In the genomic region with DNA sequence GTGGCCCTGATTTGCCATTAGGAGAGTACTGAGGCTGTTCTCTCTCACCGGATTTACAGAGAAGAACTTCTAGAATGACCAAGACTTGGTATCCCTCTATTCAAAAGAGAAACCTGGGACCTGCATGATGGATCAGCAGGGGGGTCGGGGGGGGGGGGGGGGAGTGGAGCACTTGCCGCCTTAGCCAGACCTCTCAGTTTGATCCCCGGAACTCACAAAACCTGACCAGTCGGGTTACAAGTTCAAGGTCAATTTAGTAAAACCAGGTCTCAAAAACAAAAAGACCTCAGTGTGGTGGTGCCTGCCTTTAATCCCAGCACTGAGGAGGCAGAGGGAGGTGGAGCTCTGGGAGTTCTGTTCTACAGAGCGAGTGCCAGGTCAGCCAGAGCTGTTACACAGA, we compare ENCODE assay signal across 20 mouse cellular contexts. TPM values are rescaled to one million over a fixed set of nuclear protein-coding genes. Genes with fewer than 3 reads are reported as not detected.
"Had no signal": no experiment of that assay in that cellular context is flagged by ENCODE, and none has a peak within 500 bp of the region (broad histone marks: within the 10 kb centered on the region; RNA-seq: fewer than 3 reads in every experiment).

No protein-coding gene starts in this region.

- DNase-seq: liver, postnatal 0 days; lung, adult 2 months; lung, postnatal 14 days; lung, postnatal 36 days; right cerebral cortex, postnatal 14 days; right cerebral cortex, postnatal 4 days; spleen, adult 18-20 months; thymus, adult 2 months; thymus, postnatal 25 days had no signal

- H3K9me3 ChIP-seq: liver, embryonic 15.5 days; lung, embryonic 15.5 days; megakaryocyte, embryonic 14.5 days; midbrain, embryonic 13.5 days; midbrain, embryonic 15.5 days; neural tube, embryonic 12.5 days; stomach, embryonic 15.5 days had no signal

- H3K4me1 ChIP-seq: liver, embryonic 15.5 days; lung, embryonic 15.5 days; midbrain, embryonic 13.5 days; midbrain, embryonic 15.5 days; neural tube, embryonic 12.5 days; stomach, embryonic 15.5 days had no signal

- H3K36me3 ChIP-seq: liver, embryonic 15.5 days; lung, embryonic 15.5 days; midbrain, embryonic 13.5 days; midbrain, embryonic 15.5 days; neural tube, embryonic 12.5 days; stomach, embryonic 15.5 days had no signal

- H3K4me3 ChIP-seq: liver, embryonic 15.5 days; lung, embryonic 15.5 days; megakaryocyte, embryonic 14.5 days; midbrain, embryonic 13.5 days; midbrain, embryonic 15.5 days; neural tube, embryonic 12.5 days; stomach, embryonic 15.5 days had no signal

- H3K9ac ChIP-seq: liver, embryonic 15.5 days; liver, postnatal 0 days; lung, embryonic 15.5 days; midbrain, embryonic 13.5 days; midbrain, embryonic 15.5 days; neural tube, embryonic 12.5 days; stomach, embryonic 15.5 days had no signal

- H3K27ac ChIP-seq: liver, embryonic 15.5 days; lung, embryonic 15.5 days; macrophage; midbrain, embryonic 13.5 days; midbrain, embryonic 15.5 days; neural tube, embryonic 12.5 days; stomach, embryonic 15.5 days; stomach, postnatal 0 days had no signal

- H3K27me3 ChIP-seq: liver, embryonic 15.5 days; lung, embryonic 15.5 days; midbrain, embryonic 13.5 days; midbrain, embryonic 15.5 days; neural tube, embryonic 12.5 days; stomach, embryonic 15.5 days had no signal

RNA-seq across cellular contexts. Expression of a gene that starts 56.2 kb away (rescaled TPM):
- total RNA-seq: monocyte, adult 5-6 weeks; neutrophil, adult 5-6 weeks had no signal
- polyA plus RNA-seq: macrophage had no signal
